Mouse (Mus musculus): ENCODE results near the gene Fgfr2. TPM values are rescaled to one million over a fixed set of nuclear protein-coding genes. Genes with fewer than 3 reads are reported as not detected.

The Fgfr2 gene
- polyA plus RNA-seq, 1 experiment = 0.17 TPM

- no peak overlapping the region for H3K4me2 ChIP-seq (ENCODE audit: low read depth)
- peaks cover 26% of the 10 kb centered on the region for H3K36me3 ChIP-seq (ENCODE audit: control insufficient read depth, insufficient read depth)
- H3ac ChIP-seq (ENCODE audit: control insufficient read depth, insufficient read length) = no peak overlapping the region
- no peak for TF ChIP-seq POLR2A (IDR thresholded peaks at IDR 0.05; ENCODE audit: insufficient read length, low read depth)
- no peak for TF ChIP-seq MAX (IDR thresholded peaks at IDR 0.05; ENCODE audit: low read depth)
- no peak for TF ChIP-seq E2F4 (IDR thresholded peaks at IDR 0.05; ENCODE audit: insufficient read depth)
- TF ChIP-seq REST (IDR thresholded peaks at IDR 0.05; ENCODE audit: insufficient read depth, insufficient read length) = no peak
- no peak for TF ChIP-seq USF1 (IDR thresholded peaks at IDR 0.05; ENCODE audit: low read depth)
- TF ChIP-seq TCF3 (IDR thresholded peaks at IDR 0.05; ENCODE audit: insufficient read length, low read depth) = no peak
- no peak overlapping the region for H3K4me3 ChIP-seq
- peaks cover 16% of the 10 kb centered on the region for H3K79me2 ChIP-seq (ENCODE audit: control insufficient read depth, insufficient read depth)
- H3K27me3 ChIP-seq (ENCODE audit: control insufficient read depth, insufficient read depth, insufficient read length) = no peaks in the 10 kb centered on the region
Measured at GRCm38 (mm10) chr7:132269661-132270060, 853.5 kb downstream of the Fgfr2 start.

- no peak for TF ChIP-seq POLR2AphosphoS2 (IDR thresholded peaks at IDR 0.05; ENCODE audit: insufficient read length, low read depth)
- Histone ChIP-seq H3ac (ENCODE audit: control insufficient read depth, insufficient read length) (no peak overlapping the region), H3K79me2 (ENCODE audit: control insufficient read depth, insufficient read depth) (peaks cover 10% of the 10 kb centered on the region), H3K4me3 (no peak overlapping the region), H3K27me3 (ENCODE audit: control insufficient read depth, insufficient read depth, insufficient read length) (no peaks in the 10 kb centered on the region), H3K36me3 (ENCODE audit: control insufficient read depth, insufficient read depth) (peaks cover 30% of the 10 kb centered on the region), H3K4me2 (ENCODE audit: low read depth) (no peak overlapping the region)
Measured at GRCm38 (mm10) chr7:132267721-132268498, 855.2 kb downstream of the Fgfr2 start.

- H3ac ChIP-seq (ENCODE audit: control insufficient read depth, insufficient read length) = no peak overlapping the region
- H3K79me2 ChIP-seq (ENCODE audit: control insufficient read depth, insufficient read depth) = peaks cover 2% of the 10 kb centered on the region
- peaks cover 24% of the 10 kb centered on the region for H3K36me3 ChIP-seq (ENCODE audit: control insufficient read depth, insufficient read depth)
- no peak for TF ChIP-seq POLR2AphosphoS2 (IDR thresholded peaks at IDR 0.05; ENCODE audit: insufficient read length, low read depth)
- TF ChIP-seq CEBPB (IDR thresholded peaks at IDR 0.05; ENCODE audit: insufficient read depth, poor library complexity, severe bottlenecking) = no peak
- TF ChIP-seq MYOD1 (IDR thresholded peaks at IDR 0.05; ENCODE audit: control insufficient read depth in 1 of 3, insufficient read length in 2 of 3, low read depth in 2 of 3) = no peak
- TF ChIP-seq SRF (IDR thresholded peaks at IDR 0.05; ENCODE audit: control insufficient read depth, insufficient read length, low read depth) = no peak
- TF ChIP-seq TCF12 (IDR thresholded peaks at IDR 0.05; ENCODE audit: insufficient read depth, poor library complexity, severe bottlenecking) = no peak
- TF ChIP-seq TCF3 (IDR thresholded peaks at IDR 0.05; ENCODE audit: insufficient read length, low read depth) = no peak
- no peak for TF ChIP-seq POLR2A (IDR thresholded peaks at IDR 0.05; ENCODE audit: insufficient read length, low read depth)
- TF ChIP-seq USF1 (IDR thresholded peaks at IDR 0.05; ENCODE audit: low read depth) = no peak
- no peak for TF ChIP-seq MYOG (IDR thresholded peaks at IDR 0.05; ENCODE audit: control insufficient read depth in 1 of 3, insufficient read depth in 1 of 3, insufficient read length in 2 of 3, low read depth in 2 of 3)
- TF ChIP-seq MAX (IDR thresholded peaks at IDR 0.05; ENCODE audit: low read depth) = no peak
- no peak for TF ChIP-seq REST (IDR thresholded peaks at IDR 0.05; ENCODE audit: insufficient read depth, insufficient read length)
- TF ChIP-seq E2F4 (IDR thresholded peaks at IDR 0.05; ENCODE audit: insufficient read depth) = no peak
- no peaks in the 10 kb centered on the region for H3K27me3 ChIP-seq (ENCODE audit: control insufficient read depth, insufficient read depth, insufficient read length)
- no peak overlapping the region for H3K4me2 ChIP-seq (ENCODE audit: low read depth)
- no peak overlapping the region for H3K4me3 ChIP-seq
Measured at GRCm38 (mm10) chr7:132264763-132265162, 858.4 kb downstream of the Fgfr2 start.

- Histone ChIP-seq H3K27me3 (ENCODE audit: control insufficient read depth, insufficient read depth, insufficient read length) (no peaks in the 10 kb centered on the region), H3K36me3 (ENCODE audit: control insufficient read depth, insufficient read depth) (peaks cover 20% of the 10 kb centered on the region), H3ac (ENCODE audit: control insufficient read depth, insufficient read length) (no peak overlapping the region), H3K79me2 (ENCODE audit: control insufficient read depth, insufficient read depth) (no peaks in the 10 kb centered on the region), H3K4me3 (no peak overlapping the region), H3K4me2 (ENCODE audit: low read depth) (no peak overlapping the region)
- TF ChIP-seq MAX (IDR thresholded peaks at IDR 0.05; ENCODE audit: low read depth) (no peak), TCF3 (IDR thresholded peaks at IDR 0.05; ENCODE audit: insufficient read length, low read depth) (no peak), CEBPB (IDR thresholded peaks at IDR 0.05; ENCODE audit: insufficient read depth, poor library complexity, severe bottlenecking) (no peak), SRF (IDR thresholded peaks at IDR 0.05; ENCODE audit: control insufficient read depth, insufficient read length, low read depth) (no peak), POLR2AphosphoS2 (IDR thresholded peaks at IDR 0.05; ENCODE audit: insufficient read length, low read depth) (no peak), TCF12 (IDR thresholded peaks at IDR 0.05; ENCODE audit: insufficient read depth, poor library complexity, severe bottlenecking) (no peak), REST (IDR thresholded peaks at IDR 0.05; ENCODE audit: insufficient read depth, insufficient read length) (no peak), E2F4 (IDR thresholded peaks at IDR 0.05; ENCODE audit: insufficient read depth) (no peak), MYOD1 (IDR thresholded peaks at IDR 0.05; ENCODE audit: control insufficient read depth in 1 of 3, insufficient read length in 2 of 3, low read depth in 2 of 3) (no peak), MYOG (IDR thresholded peaks at IDR 0.05; ENCODE audit: control insufficient read depth in 1 of 3, insufficient read depth in 1 of 3, insufficient read length in 2 of 3, low read depth in 2 of 3) (no peak)
Measured at GRCm38 (mm10) chr7:132263186-132263585, 860.0 kb downstream of the Fgfr2 start.

- Histone ChIP-seq H3K27me3 (ENCODE audit: control insufficient read depth, insufficient read depth, insufficient read length) (no peaks in the 10 kb centered on the region), H3ac (ENCODE audit: control insufficient read depth, insufficient read length) (no peak overlapping the region), H3K4me3 (no peak overlapping the region), H3K36me3 (ENCODE audit: control insufficient read depth, insufficient read depth) (peaks cover 19% of the 10 kb centered on the region), H3K4me2 (ENCODE audit: low read depth) (no peak overlapping the region), H3K79me2 (ENCODE audit: control insufficient read depth, insufficient read depth) (peaks cover under 1% of the 10 kb centered on the region)
- TF ChIP-seq E2F4 (IDR thresholded peaks at IDR 0.05; ENCODE audit: insufficient read depth) (no peak), TCF3 (IDR thresholded peaks at IDR 0.05; ENCODE audit: insufficient read length, low read depth) (no peak), USF1 (IDR thresholded peaks at IDR 0.05; ENCODE audit: low read depth) (no peak), MAX (IDR thresholded peaks at IDR 0.05; ENCODE audit: low read depth) (no peak), MYOG (IDR thresholded peaks at IDR 0.05; ENCODE audit: control insufficient read depth in 1 of 3, insufficient read depth in 1 of 3, insufficient read length in 2 of 3, low read depth in 2 of 3) (peak in 1 of 3 experiments; percentile 17), REST (IDR thresholded peaks at IDR 0.05; ENCODE audit: insufficient read depth, insufficient read length) (no peak), POLR2AphosphoS2 (IDR thresholded peaks at IDR 0.05; ENCODE audit: insufficient read length, low read depth) (no peak), CEBPB (IDR thresholded peaks at IDR 0.05; ENCODE audit: insufficient read depth, poor library complexity, severe bottlenecking) (no peak)
Measured at GRCm38 (mm10) chr7:132262696-132263095, 860.5 kb downstream of the Fgfr2 start.
